Mouse (Mus musculus): Measurements from ENCODE around the gene Agap1.

The Agap1 gene

GRCm38 (mm10) chr1:89619963-89620362 lies 165.4 kb downstream of the Agap1 start:
- no peak for DNase-seq

- DNase-seq = no peak
Observed at GRCm38 (mm10) chr1:89621014-89621791, 166.6 kb downstream of the Agap1 start.

GRCm38 (mm10) chr1:89621952-89622351 lies 167.3 kb downstream of the Agap1 start:
- peak; percentile 50 to 60 for DNase-seq

- no peak for DNase-seq
Observed at GRCm38 (mm10) chr1:89622801-89623200, 168.2 kb downstream of the Agap1 start.

- no peak for DNase-seq
Observed at GRCm38 (mm10) chr1:89625312-89625711, 170.7 kb downstream of the Agap1 start.

- DNase-seq = no peak
Observed at GRCm38 (mm10) chr1:89625967-89626366, 171.4 kb downstream of the Agap1 start.

- DNase-seq = no peak
Observed at GRCm38 (mm10) chr1:89626940-89627339, 172.3 kb downstream of the Agap1 start.

- DNase-seq = no peak
Observed at GRCm38 (mm10) chr1:89627650-89628049, 173.0 kb downstream of the Agap1 start.

GRCm38 (mm10) chr1:89630836-89631235 lies 176.2 kb downstream of the Agap1 start:
- DNase-seq = no peak

GRCm38 (mm10) chr1:89631747-89632146 lies 177.1 kb downstream of the Agap1 start:
- no peak for DNase-seq

- no peak for DNase-seq
Observed at GRCm38 (mm10) chr1:89634055-89634454, 179.4 kb downstream of the Agap1 start.

- no peak for DNase-seq
Observed at GRCm38 (mm10) chr1:89635131-89635530, 180.5 kb downstream of the Agap1 start.

GRCm38 (mm10) chr1:89637670-89638069 lies 183.1 kb downstream of the Agap1 start:
- no peak for DNase-seq

- no peak for DNase-seq
Observed at GRCm38 (mm10) chr1:89643445-89644100, 189.0 kb downstream of the Agap1 start.

- peak; percentile 77 to 80 for DNase-seq
Observed at GRCm38 (mm10) chr1:89644120-89644519, 189.5 kb downstream of the Agap1 start.

GRCm38 (mm10) chr1:89646326-89647018 lies 191.9 kb downstream of the Agap1 start:
- peak; percentile 65 to 71 for DNase-seq

- no peak for DNase-seq
Observed at GRCm38 (mm10) chr1:89647505-89647904, 192.9 kb downstream of the Agap1 start.

GRCm38 (mm10) chr1:89650557-89650956 lies 196.0 kb downstream of the Agap1 start:
- no peak for DNase-seq

- no peak for DNase-seq
Observed at GRCm38 (mm10) chr1:89656167-89656566, 201.6 kb downstream of the Agap1 start.

GRCm38 (mm10) chr1:89656643-89657321 lies 202.2 kb downstream of the Agap1 start:
- DNase-seq = peak; percentile 51 to 73

- DNase-seq = no peak
Observed at GRCm38 (mm10) chr1:89660804-89661203, 206.2 kb downstream of the Agap1 start.

- no peak for DNase-seq
Observed at GRCm38 (mm10) chr1:89666154-89666553, 211.5 kb downstream of the Agap1 start.

GRCm38 (mm10) chr1:89667387-89667786 lies 212.8 kb downstream of the Agap1 start:
- DNase-seq = no peak

Data from lung, adult 18-20 months (tissue).